Mouse (Mus musculus): ENCODE results near the gene Degs1. TPM values are rescaled to one million over a fixed set of nuclear protein-coding genes. Genes with fewer than 3 reads are reported as not detected.

The Degs1 gene
- total and polyA plus RNA-seq, 3 experiments, result 54.2 to 124 (median 117) TPM

GRCm38 (mm10) chr1:182325919-182326318 is 43.3 kb upstream of the Degs1 start:
- Histone ChIP-seq H3K9me3 (replicated peaks; ENCODE audit: low read length) (peaks cover 3% of the 10 kb centered on the region), H3K36me3 (replicated peaks in 1 of 2; ENCODE audit: control insufficient read depth in 1 of 2, insufficient read depth in 1 of 2, low read length in 1 of 2) (peaks cover 31 to 81% of the 10 kb centered on the region in 2 experiments), H3K4me1 (ENCODE audit: control insufficient read depth in 1 of 2, insufficient read depth in 2 of 2) (peaks cover 8 to 34% of the 10 kb centered on the region in 2 experiments), H3K79me2 (replicated peaks; ENCODE audit: control insufficient read depth, extremely low read depth, insufficient read depth, poor library complexity, severe bottlenecking) (no peaks in the 10 kb centered on the region; the same call in 1 of the 2 replicates), H3K9ac (ENCODE audit: insufficient read depth, low read depth) (no peak overlapping the region), H3K4me3 (replicated peaks in 1 of 3; ENCODE audit: low read depth in 2 of 3, low read length in 2 of 3, poor library complexity in 1 of 3) (no peak overlapping the region), H3K27me3 (replicated peaks) (no peaks in the 10 kb centered on the region), H3K4me2 (ENCODE audit: insufficient read depth, low read depth, poor library complexity, severe bottlenecking) (no peak overlapping the region), H3K27ac (ENCODE audit: insufficient read depth, low read depth) (no peak overlapping the region)
- dilution Hi-C loops (cut with MboI; ENCODE audit: extremely low pct_ligation_motif_present, extremely low pct_unique_long_range_greater_than_20kb, low sequenced_read_pairs), result no loop called here
- no peak for DNase-seq (ENCODE audit: extremely low read depth)
- in situ Hi-C loops (cut with MboI; ENCODE audit: low pct_ligation_motif_present, low pct_unique_long_range_greater_than_20kb, low sequenced_read_pairs), result loop anchor here (25.0 kb wide), 1 partner anchor 189 kb away; no protein-coding TSS in a partner anchor
- TF ChIP-seq MEF2A (IDR thresholded peaks at IDR 0.05; ENCODE audit: borderline replicate concordance, low read depth, low read length) (peak; percentile 17; the same call in 1 of the 2 replicates), SIN3A (IDR thresholded peaks at IDR 0.05; ENCODE audit: low read length) (no peak)

DNA sequence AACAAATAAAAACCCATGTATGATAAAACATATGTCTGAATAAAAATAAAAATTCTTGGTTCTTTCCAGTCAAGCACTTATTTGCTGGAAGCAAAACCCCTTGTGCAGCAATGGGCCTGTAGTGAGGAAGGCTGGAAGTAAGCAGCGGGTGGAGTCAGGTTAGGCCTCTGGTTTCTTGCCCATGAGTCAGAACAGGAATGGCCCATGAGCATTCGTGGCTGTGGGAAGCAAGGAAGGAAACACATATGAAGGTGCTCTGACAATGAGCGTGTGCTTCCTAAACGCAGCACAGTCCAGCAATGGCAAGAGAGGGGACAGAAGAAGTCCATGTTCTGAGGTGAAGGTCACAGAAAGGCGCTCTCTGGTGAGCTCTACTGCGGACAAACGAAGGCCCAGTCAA is 41.9 kb upstream of the Degs1 start:
- TF ChIP-seq MAZ (IDR thresholded peaks at IDR 0.05; ENCODE audit: low read depth, low read length) (no peak), NRF1 (IDR thresholded peaks at IDR 0.05; ENCODE audit: low read depth, low read length) (no peak), USF1 (IDR thresholded peaks at IDR 0.05; ENCODE audit: low read depth, low read length) (no peak), SIN3A (IDR thresholded peaks at IDR 0.05; ENCODE audit: low read length) (no peak), CTCF (conservative IDR thresholded peaks at IDR 0.05 in 1 of 2, IDR thresholded peaks at IDR 0.05 in 1 of 2; ENCODE audit: low read depth in 2 of 2, low read length in 2 of 2) (no peak), KAT2A (IDR thresholded peaks at IDR 0.05; ENCODE audit: insufficient replicate concordance, low read length) (no peak), MYC (IDR thresholded peaks at IDR 0.05; ENCODE audit: low read depth, low read length) (no peak), HCFC1 (IDR thresholded peaks at IDR 0.05; ENCODE audit: low read depth, low read length) (no peak), ETS1 (conservative IDR thresholded peaks at IDR 0.05; ENCODE audit: low read depth, low read length) (no peak), PAX5 (IDR thresholded peaks at IDR 0.05; ENCODE audit: low read length) (no peak), POLR2A (IDR thresholded peaks at IDR 0.05; ENCODE audit: low read depth, low read length) (no peak), JUN (IDR thresholded peaks at IDR 0.05; ENCODE audit: insufficient read depth, low read depth, low read length) (no peak), E2F4 (IDR thresholded peaks at IDR 0.05; ENCODE audit: insufficient replicate concordance, low read depth, low read length) (no peak), RAD21 (IDR thresholded peaks at IDR 0.05; ENCODE audit: low read depth, low read length) (no peak), MAX (IDR thresholded peaks at IDR 0.05; ENCODE audit: low read length) (peak; percentile 22; the same call in 1 of the 2 replicates), MAFK (IDR thresholded peaks at IDR 0.05; ENCODE audit: insufficient replicate concordance, low read length) (no peak), TCF12 (IDR thresholded peaks at IDR 0.05; ENCODE audit: low read depth, low read length) (no peak), EP300 (IDR thresholded peaks at IDR 0.05; ENCODE audit: low read length) (no peak), JUND (conservative IDR thresholded peaks at IDR 0.05; ENCODE audit: low read depth, low read length) (0 out of 2 replicates have a peak, but pooled peaks have one; percentile 27), NELFE (IDR thresholded peaks at IDR 0.05; ENCODE audit: low read depth, low read length) (no peak), IRF4 (IDR thresholded peaks at IDR 0.05; ENCODE audit: low read depth, low read length) (peak; percentile 52)
- no peak for DNase-seq (ENCODE audit: extremely low read depth)
- in situ Hi-C loops (cut with MboI; ENCODE audit: low pct_ligation_motif_present, low pct_unique_long_range_greater_than_20kb, low sequenced_read_pairs), result no loop called here
- H3K36me3 ChIP-seq (replicated peaks in 1 of 2; ENCODE audit: control insufficient read depth in 1 of 2, insufficient read depth in 1 of 2, low read length in 1 of 2), result peaks cover 36 to 84% of the 10 kb centered on the region in 2 experiments
- peaks cover 3% of the 10 kb centered on the region for H3K9me3 ChIP-seq (replicated peaks; ENCODE audit: low read length)
- H3K79me2 ChIP-seq (replicated peaks; ENCODE audit: control insufficient read depth, extremely low read depth, insufficient read depth, poor library complexity, severe bottlenecking), result no peaks in the 10 kb centered on the region; the same call in 1 of the 2 replicates
- dilution Hi-C loops (cut with MboI; ENCODE audit: extremely low pct_ligation_motif_present, extremely low pct_unique_long_range_greater_than_20kb, low sequenced_read_pairs), result no loop called here
- peaks cover 8 to 34% of the 10 kb centered on the region in 2 experiments for H3K4me1 ChIP-seq (ENCODE audit: control insufficient read depth in 1 of 2, insufficient read depth in 2 of 2)
- no peak overlapping the region for H3K4me3 ChIP-seq (replicated peaks in 1 of 3; ENCODE audit: low read depth in 2 of 3, low read length in 2 of 3, poor library complexity in 1 of 3)
- H3K4me2 ChIP-seq (ENCODE audit: insufficient read depth, low read depth, poor library complexity, severe bottlenecking), result no peak overlapping the region
- peak overlapping the region; percentile 33; the same call in 1 of the 2 replicates for H3K27ac ChIP-seq (ENCODE audit: insufficient read depth, low read depth)
- H3K9ac ChIP-seq (ENCODE audit: insufficient read depth, low read depth), result no peak overlapping the region
- no peaks in the 10 kb centered on the region for H3K27me3 ChIP-seq (replicated peaks)
